Mouse (Mus musculus) bone marrow, adult 2 months (tissue): ENCODE measurements at regions not wholly inside any gene's neighbourhood (a gene's known extent, or its start where the extent isn't known, plus 50 kb on each side); places are given as distances from the start of the nearest gene placed in this dataset.

Experiments
- CTCF ChIP-seq: fragments of 200-500 bp; IDR thresholded peaks from 2 replicates; pipeline ENCODE4 v1.5.1; 2011; ENCODE audit warnings: low read length, control low read depth; ENCODE audit not compliant: control insufficient read depth, insufficient read depth
- POLR2A ChIP-seq: fragments of 200-500 bp; IDR thresholded peaks from 2 replicates; pipeline ENCODE4 v1.6.1; 2011; ENCODE audit warnings: low read depth, mild to moderate bottlenecking, control low read depth, low read length, borderline replicate concordance; ENCODE audit not compliant: control insufficient read depth

- no peak for TF ChIP-seq CTCF
- TF ChIP-seq POLR2A, result no peak
Observed at GRCm38 (mm10) chr2:172690196-172690595, 140.8 kb downstream of the Tfap2c start.
